Mouse (Mus musculus) cerebellum, adult 2 months (tissue): Measurements from ENCODE around the gene Atp1b1. TPM values are rescaled to one million over a fixed set of nuclear protein-coding genes. Genes with fewer than 3 reads are reported as not detected.

ENCODE experiments used
- DNase-seq, 2 experiments: peaks; one replicate each; pipeline ENCODE4 v3.0.0; 2021
- H3K27ac ChIP-seq: fragments of 200-500 bp; 2 replicates; pipeline ENCODE4 v1.5.1; 2012; ENCODE audit warnings: low read length, control low read depth, inconsistent platforms; ENCODE audit not compliant: insufficient read depth
- H3K27me3 ChIP-seq: fragments of 200-500 bp; 2 replicates; pipeline ENCODE4 v1.6.1; 2012; ENCODE audit warnings: inconsistent platforms, mild to moderate bottlenecking, low read length, moderate library complexity; ENCODE audit not compliant: control insufficient read depth, insufficient read depth
- H3K4me1 ChIP-seq: fragments of 200-500 bp; 2 replicates; pipeline ENCODE4 v1.6.1; 2011; ENCODE audit warnings: low read length; ENCODE audit not compliant: control insufficient read depth, insufficient read depth
- H3K4me3 ChIP-seq: fragments of 200-500 bp; replicated peaks from 2 replicates; pipeline ENCODE3; 2011; ENCODE audit warnings: mild to moderate bottlenecking, low read depth, low read length, control low read depth; ENCODE audit not compliant: insufficient read depth
- CTCF ChIP-seq: fragments of 200-500 bp; IDR thresholded peaks from 2 replicates; pipeline ENCODE4 v1.5.1; 2011; ENCODE audit warnings: low read depth, mild to moderate bottlenecking, control low read depth, low read length, moderate library complexity, borderline replicate concordance; ENCODE audit not compliant: insufficient read depth
- POLR2A ChIP-seq: fragments of 200-500 bp; IDR thresholded peaks from 2 replicates; pipeline ENCODE4 v1.6.1; 2011; ENCODE audit warnings: low read length, control low read depth, borderline replicate concordance; ENCODE audit not compliant: insufficient read depth
- WGBS: fragments of 180-500 bp; shearing (Covaris S2); methylation state at CpG from one replicate; pipeline ENCODE4 v1.1.7; 2018; 5-methylcytosine and 5-hydroxymethylcytosine counted together
- polyA plus RNA-seq: library from polyadenylated mRNA; depleted of rRNA; stranded (reverse); fragments of >200 nt; gene quantifications from 2 replicates; pipeline ENCODE4 v1.2.3, GENCODE M21; 2012

Gene Atp1b1
- polyA plus RNA-seq, 1 experiment: 1,580 TPM

- TF ChIP-seq POLR2A: no peak
- no peak for TF ChIP-seq CTCF
- Histone ChIP-seq H3K4me3 (no peak overlapping the region), H3K27me3 (no peaks in the 10 kb centered on the region), H3K27ac (no peak overlapping the region), H3K4me1 (no peaks in the 10 kb centered on the region)
- 31% methylated on average over 7 of the region's 7 CpGs for WGBS
- no peak for DNase-seq
Measured at GRCm38 (mm10) chr1:164474778-164475511, 16.8 kb upstream of the Atp1b1 start.

GRCm38 (mm10) chr1:164474310-164474709 lies 16.2 kb upstream of the Atp1b1 start:
- Histone ChIP-seq H3K4me3 (no peak overlapping the region), H3K27me3 (no peaks in the 10 kb centered on the region), H3K27ac (no peak overlapping the region), H3K4me1 (no peaks in the 10 kb centered on the region)
- WGBS: 74% methylated on average over 6 of the region's 6 CpGs
- no peak for DNase-seq
- TF ChIP-seq CTCF (no peak), POLR2A (no peak)

- H3K4me1 ChIP-seq: no peaks in the 10 kb centered on the region
Measured at GRCm38 (mm10) chr1:164473398-164473797, 15.2 kb upstream of the Atp1b1 start.

GRCm38 (mm10) chr1:164471632-164472031 lies 13.5 kb upstream of the Atp1b1 start:
- DNase-seq: no peak
- Histone ChIP-seq H3K27me3 (no peaks in the 10 kb centered on the region), H3K4me1 (no peaks in the 10 kb centered on the region), H3K4me3 (no peak overlapping the region), H3K27ac (no peak overlapping the region)
- TF ChIP-seq CTCF (no peak), POLR2A (no peak)
- 96% methylated on average over 5 of the region's 5 CpGs for WGBS

More at GRCm38 (mm10) chr1:164473398-164473797, 15.2 kb upstream of the Atp1b1 start:
- Histone ChIP-seq H3K4me3 (no peak overlapping the region), H3K27ac (no peak overlapping the region), H3K27me3 (no peaks in the 10 kb centered on the region)
- DNase-seq: no peak
- no peak for TF ChIP-seq CTCF
- TF ChIP-seq POLR2A: no peak
- WGBS: 89% methylated on average over 7 of the region's 7 CpGs

GRCm38 (mm10) chr1:164470985-164471384 lies 12.8 kb upstream of the Atp1b1 start:
- WGBS: 71% methylated on average over 6 of the region's 6 CpGs
- H3K27ac ChIP-seq: no peak overlapping the region

GRCm38 (mm10) chr1:164468329-164468728 lies 10.2 kb upstream of the Atp1b1 start:
- Histone ChIP-seq H3K4me3 (no peak overlapping the region), H3K27ac (no peak overlapping the region), H3K4me1 (no peaks in the 10 kb centered on the region), H3K27me3 (no peaks in the 10 kb centered on the region)
- WGBS: 89% methylated on average over 8 of the region's 8 CpGs
- DNase-seq: no peak
- TF ChIP-seq POLR2A (no peak), CTCF (no peak)

More at GRCm38 (mm10) chr1:164470985-164471384, 12.8 kb upstream of the Atp1b1 start:
- TF ChIP-seq CTCF (no peak), POLR2A (no peak)
- Histone ChIP-seq H3K4me3 (no peak overlapping the region), H3K27me3 (no peaks in the 10 kb centered on the region), H3K4me1 (no peaks in the 10 kb centered on the region)
- DNase-seq: no peak

- TF ChIP-seq POLR2A (no peak), CTCF (no peak)
- 82% methylated on average over 10 of the region's 10 CpGs for WGBS
Measured at GRCm38 (mm10) chr1:164467406-164467805, 9.3 kb upstream of the Atp1b1 start.

GRCm38 (mm10) chr1:164461726-164462125 lies 3.6 kb upstream of the Atp1b1 start:
- H3K4me3 ChIP-seq: peak overlapping the region; percentile 12
- peak; percentile 84 to 91 for DNase-seq
- TF ChIP-seq CTCF: no peak; the same call in 1 of the 2 replicates
- peak; percentile 10; the same call in 1 of the 2 replicates for TF ChIP-seq POLR2A

More at GRCm38 (mm10) chr1:164467406-164467805, 9.3 kb upstream of the Atp1b1 start:
- no peak overlapping the region for H3K27ac ChIP-seq
- no peak for DNase-seq
- no peaks in the 10 kb centered on the region for H3K4me1 ChIP-seq
- H3K27me3 ChIP-seq: no peaks in the 10 kb centered on the region
- H3K4me3 ChIP-seq: no peak overlapping the region

More at GRCm38 (mm10) chr1:164461726-164462125, 3.6 kb upstream of the Atp1b1 start:
- no peaks in the 10 kb centered on the region for H3K27me3 ChIP-seq
- WGBS: 2% methylated on average over 10 of the region's 10 CpGs
- peak overlapping the region; percentile 70 for H3K27ac ChIP-seq
- H3K4me1 ChIP-seq: peaks cover 10% of the 10 kb centered on the region; the same call in 1 of the 2 replicates
